Mouse (Mus musculus) thymus, postnatal 36 days (tissue): ENCODE data around the gene Myoc.
"Not testable (repeated sequence)": the region's sequence is repeated elsewhere in the genome, so short reads cannot be mapped to it uniquely, and the experiment has no call there.

Experiments used
- DNase-seq, 2 experiments: peaks; one replicate each; pipeline ENCODE4 v3.0.0; 2022; ENCODE audit warnings: mixed read lengths in 2 of 2

Myoc gene

GRCm38 (mm10) chr1:162639051-162639750 is at the start of gene Myoc:
TSS of gene Myoc (plus strand) at chr1:162639155.
- no peak for DNase-seq

GRCm38 (mm10) chr1:162589443-162589842 is 49.5 kb upstream of the Myoc start:
- no peak for DNase-seq

GRCm38 (mm10) chr1:162590415-162590997 is 48.4 kb upstream of the Myoc start:
- no peak for DNase-seq

- no peak for DNase-seq
Measured at GRCm38 (mm10) chr1:162597379-162598102, 41.4 kb upstream of the Myoc start.

GRCm38 (mm10) chr1:162599617-162600016 is 39.3 kb upstream of the Myoc start:
- DNase-seq, result no peak

GRCm38 (mm10) chr1:162601288-162601687 is 37.7 kb upstream of the Myoc start:
- DNase-seq, result no peak

GRCm38 (mm10) chr1:162608127-162608526 is 30.8 kb upstream of the Myoc start:
- DNase-seq, result no peak

GRCm38 (mm10) chr1:162609633-162610250 is 29.2 kb upstream of the Myoc start:
- DNase-seq, result no peak

GRCm38 (mm10) chr1:162611191-162611590 is 27.8 kb upstream of the Myoc start:
- no peak for DNase-seq

- no peak for DNase-seq
Measured at GRCm38 (mm10) chr1:162615511-162615910, 23.4 kb upstream of the Myoc start.

GRCm38 (mm10) chr1:162620487-162620886 is 18.5 kb upstream of the Myoc start:
- no peak for DNase-seq

GRCm38 (mm10) chr1:162623895-162624294 is 15.1 kb upstream of the Myoc start:
- no peak for DNase-seq

- peak; percentile 17 to 18 for DNase-seq
Measured at GRCm38 (mm10) chr1:162625229-162625628, 13.7 kb upstream of the Myoc start.

GRCm38 (mm10) chr1:162627821-162628220 is 11.1 kb upstream of the Myoc start:
- not testable (repeated sequence) for DNase-seq

- not testable (repeated sequence) for DNase-seq
Measured at GRCm38 (mm10) chr1:162628326-162628725, 10.6 kb upstream of the Myoc start.

GRCm38 (mm10) chr1:162635291-162635931 is 3.5 kb upstream of the Myoc start:
- not testable (repeated sequence) for DNase-seq

GRCm38 (mm10) chr1:162636516-162636915 is 2.4 kb upstream of the Myoc start:
- DNase-seq, result no peak

GRCm38 (mm10) chr1:162638535-162638934 is 420 bp upstream of the Myoc start:
- no peak for DNase-seq

GRCm38 (mm10) chr1:162639861-162640260 is 906 bp downstream of the Myoc start:
- no peak for DNase-seq

GRCm38 (mm10) chr1:162642591-162642990 is 3.6 kb downstream of the Myoc start:
- no peak for DNase-seq

GRCm38 (mm10) chr1:162643752-162644151 is 4.8 kb downstream of the Myoc start:
- no peak for DNase-seq

GRCm38 (mm10) chr1:162646083-162646686 is 7.2 kb downstream of the Myoc start:
- peak; percentile 21 to 41 for DNase-seq
